Mouse (Mus musculus) spleen, adult 18-20 months (tissue): Measurements from ENCODE around the gene Megf6.
A peak's percentile ranks its signal among the peaks of the same experiment; 100 is the strongest.

Experiments used
- DNase-seq, 2 experiments: peaks; one replicate each; pipeline ENCODE4 v3.0.0; 2022; ENCODE audit warnings: mixed read lengths in 2 of 2

Gene Megf6

DNA sequence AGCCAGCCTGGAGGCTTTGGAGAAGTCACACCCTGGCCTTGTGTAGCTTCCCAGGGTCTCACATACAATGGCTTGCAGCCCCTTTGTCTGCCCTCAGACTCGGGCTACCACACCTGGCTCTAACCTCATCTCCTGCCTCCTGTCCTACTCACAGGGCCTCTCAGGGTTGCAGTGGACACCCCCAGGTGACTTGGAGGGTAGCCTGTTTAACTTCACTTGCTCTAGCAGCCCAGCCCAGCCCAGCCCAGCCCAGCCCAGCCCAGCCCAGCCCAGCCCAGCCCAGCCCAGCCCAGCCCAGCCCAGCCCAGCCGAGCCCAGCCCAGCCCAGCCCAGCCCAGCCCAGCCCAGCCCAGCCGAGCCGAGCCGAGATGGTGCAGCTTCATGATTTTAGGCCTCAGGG lies 43.5 kb downstream of the Megf6 start:
- no peak for DNase-seq

DNA sequence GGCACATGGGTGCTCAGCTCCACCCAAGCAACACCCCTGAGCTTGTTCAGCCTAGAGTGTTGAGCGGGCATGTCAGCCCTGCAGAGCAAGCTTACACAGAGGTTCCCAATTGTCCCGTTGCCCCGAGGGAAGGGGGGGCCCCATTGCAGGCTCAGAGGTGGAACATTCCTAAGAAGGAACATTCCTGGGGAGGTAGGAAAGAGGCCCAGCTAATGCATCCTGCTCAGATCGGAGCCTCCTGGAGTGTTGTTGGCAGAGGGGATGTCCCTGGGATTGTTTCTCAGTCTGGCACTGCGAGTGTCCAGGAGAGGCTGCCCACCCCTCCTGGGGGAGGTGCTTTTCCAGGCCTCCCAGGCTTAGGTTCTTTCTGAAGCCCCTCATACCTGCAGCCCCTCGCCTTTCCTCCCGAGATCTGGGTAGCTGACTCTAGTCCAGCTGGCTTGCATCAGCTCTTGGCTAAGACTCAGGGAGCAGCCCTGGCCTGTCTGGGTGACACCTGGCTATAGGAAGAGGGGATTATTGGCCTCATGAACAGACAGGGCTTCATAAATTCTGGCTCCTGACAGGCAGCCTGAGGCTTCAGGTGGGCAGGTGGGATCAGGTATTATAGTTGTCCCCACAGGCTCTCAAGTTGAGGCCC lies 47.3 kb downstream of the Megf6 start:
- DNase-seq: no peak

DNA sequence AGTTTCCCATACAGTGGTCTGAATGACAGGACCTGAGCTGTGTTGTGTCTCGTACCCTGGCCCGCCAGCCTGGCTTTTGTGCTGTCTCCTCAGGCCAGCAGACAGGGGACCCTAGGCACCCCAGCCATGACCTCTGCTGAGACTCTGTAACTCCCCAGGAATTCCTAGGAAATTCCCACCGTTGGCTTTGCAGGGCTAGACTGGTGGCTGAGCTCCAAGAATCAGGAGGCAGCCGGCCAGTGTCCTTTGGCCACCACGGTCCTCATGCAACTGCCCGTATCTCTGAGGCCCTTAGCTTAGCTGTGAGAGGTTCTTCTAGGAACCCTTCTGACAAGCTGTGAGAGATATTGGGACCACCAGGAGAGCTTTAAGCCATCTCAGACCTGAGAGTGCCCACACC lies 52.2 kb downstream of the Megf6 start:
- no peak for DNase-seq

DNA sequence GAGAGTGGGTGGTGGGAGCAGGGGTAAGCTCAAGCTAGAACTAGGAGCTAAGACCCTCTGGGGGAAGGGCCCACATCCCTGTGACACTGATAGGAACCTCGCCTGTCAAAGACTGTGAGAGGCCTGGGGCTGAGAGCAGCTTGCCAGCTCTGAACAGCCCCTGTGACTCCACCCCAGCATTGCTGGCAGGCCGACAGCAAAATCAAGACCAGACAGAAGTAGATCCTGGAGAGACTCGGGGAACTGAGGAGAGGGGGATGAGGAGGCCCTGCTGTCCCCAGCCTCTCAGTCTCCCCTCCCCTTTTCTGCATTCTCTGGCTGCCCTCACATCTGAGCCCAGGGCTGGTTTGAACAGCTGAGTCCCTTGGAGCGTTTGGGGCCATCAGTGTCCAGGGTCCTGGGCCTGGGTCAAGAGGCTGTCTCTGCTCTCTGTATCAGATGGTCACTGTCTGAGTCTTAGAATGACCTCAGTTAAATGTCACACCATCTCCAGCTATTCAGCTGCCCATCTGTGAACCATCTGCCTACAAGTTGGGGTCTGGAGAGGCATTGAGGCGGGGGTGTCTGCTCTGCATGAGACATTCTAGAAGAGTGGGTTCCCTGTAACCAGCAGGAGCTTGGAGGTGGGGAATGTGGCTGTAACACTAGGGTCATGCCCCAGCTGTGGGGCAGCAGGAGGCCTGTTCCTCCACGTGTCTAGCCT lies 53.9 kb downstream of the Megf6 start:
- no peak for DNase-seq

DNA sequence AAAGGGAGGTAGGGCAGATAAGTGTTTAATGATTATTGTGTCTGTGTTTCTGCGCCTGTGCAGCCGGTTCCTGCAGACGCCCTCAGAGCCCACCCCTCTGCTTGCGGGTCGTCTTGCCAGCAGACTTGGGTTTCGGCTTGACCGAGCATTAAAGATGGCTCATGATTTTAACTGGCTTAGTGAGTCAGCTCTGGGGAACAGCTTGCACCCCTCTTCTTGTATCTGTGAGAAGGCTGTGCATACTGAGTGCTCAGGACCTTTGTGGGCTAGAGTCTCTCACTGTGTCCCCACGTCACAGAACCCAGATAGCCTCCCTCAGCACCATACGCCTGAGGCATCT lies 54.4 kb downstream of the Megf6 start:
- no peak for DNase-seq

DNA sequence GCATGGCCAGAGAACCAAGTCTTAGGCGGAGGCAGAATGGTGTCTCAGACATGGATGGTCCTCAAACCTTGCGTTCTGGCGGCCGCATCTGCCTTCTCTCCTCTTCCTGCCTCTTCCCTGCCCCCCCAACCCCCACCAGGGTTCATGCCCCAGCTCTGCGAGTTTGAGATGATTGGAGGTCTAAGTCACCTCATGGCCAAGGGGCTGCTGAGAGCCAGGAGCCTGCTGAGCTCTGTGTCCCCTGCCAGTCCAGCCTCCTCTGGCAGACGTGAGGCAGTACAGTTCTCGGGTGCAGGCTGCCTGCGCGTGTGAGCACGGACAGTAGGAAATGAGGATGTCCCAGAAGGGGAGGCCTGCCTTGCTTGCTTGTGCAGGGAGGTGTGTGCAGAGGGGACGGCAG lies 56.1 kb downstream of the Megf6 start:
- DNase-seq: no peak

DNA sequence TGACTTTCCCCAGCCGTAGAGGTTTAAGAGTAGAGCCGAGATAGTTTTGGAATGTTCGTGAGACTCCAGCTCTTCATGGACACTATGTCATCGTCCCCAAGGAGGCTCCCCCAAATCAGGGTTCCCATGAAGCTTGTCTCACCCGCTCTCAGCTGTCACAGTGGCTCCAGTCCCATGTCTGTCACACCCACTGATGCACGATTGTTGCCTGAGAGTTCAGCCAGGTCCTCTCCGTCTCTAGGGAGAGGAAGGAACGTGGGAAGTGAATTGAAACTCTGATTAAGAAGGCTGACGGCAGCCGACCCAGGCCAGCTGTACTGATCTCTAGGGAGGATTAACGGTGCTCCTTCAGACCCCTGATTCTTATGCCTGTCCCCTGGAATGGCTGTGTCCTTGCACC lies 57.8 kb downstream of the Megf6 start:
- no peak for DNase-seq

DNA sequence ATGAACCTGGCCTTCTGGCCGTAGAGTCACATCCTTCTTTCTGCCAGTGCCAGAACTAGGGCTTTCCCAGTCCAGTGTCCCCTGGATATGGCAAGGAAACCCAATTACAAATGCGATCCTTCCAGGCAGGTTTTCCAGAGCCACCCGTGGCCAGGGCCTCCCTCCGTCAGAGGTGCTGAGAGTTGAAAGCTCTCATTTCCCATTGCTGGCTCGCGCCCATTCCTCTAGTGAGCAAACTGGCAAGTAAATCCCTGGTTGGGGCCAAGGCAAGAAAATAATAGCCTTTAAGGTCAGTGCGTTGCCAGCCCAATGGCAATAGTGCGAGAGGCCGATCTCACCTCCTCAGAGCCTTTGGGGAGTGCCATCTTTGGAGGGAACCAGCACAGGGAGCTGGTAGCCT lies 59.0 kb downstream of the Megf6 start:
- DNase-seq: no peak

DNA sequence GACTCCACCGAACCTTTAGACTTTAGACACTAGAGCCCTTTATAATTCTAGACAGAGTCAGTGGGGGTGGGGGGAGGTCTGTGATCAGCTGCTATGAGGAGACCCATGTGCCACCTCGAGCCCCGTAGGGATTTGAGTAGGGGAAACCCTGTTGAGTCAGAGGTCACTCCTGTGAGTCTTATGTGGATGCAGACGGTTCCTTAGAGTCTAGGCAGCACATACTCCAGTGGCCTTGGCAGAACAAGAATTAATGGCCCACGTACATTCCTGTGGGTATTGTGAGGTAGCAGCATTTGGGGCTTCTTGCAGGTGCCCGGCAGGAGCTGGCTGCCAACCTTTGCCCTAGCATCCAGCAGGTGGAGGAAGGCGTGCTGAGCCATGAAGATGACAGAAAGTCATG lies 60.9 kb downstream of the Megf6 start:
- DNase-seq: no peak

DNA sequence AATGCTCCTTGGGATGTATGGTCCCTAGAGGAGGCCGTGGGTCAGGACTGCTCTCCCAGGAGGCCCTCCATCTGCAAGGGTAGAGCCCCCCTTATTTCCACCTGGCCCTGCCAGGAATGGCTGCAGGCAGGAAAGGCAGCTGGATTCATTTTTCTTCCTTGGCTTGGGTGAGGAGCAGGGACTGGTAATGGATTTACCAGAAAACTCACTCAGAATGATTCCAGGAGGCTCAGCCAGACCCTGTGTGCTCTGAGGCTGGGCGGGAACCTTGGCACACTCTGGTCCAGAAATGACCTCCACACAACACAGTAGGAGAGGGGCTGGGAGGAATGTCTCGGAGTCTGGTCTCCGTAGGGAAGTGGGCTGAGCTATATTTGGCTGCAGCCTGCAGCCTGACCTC lies 61.8 kb downstream of the Megf6 start:
- no peak for DNase-seq

DNA sequence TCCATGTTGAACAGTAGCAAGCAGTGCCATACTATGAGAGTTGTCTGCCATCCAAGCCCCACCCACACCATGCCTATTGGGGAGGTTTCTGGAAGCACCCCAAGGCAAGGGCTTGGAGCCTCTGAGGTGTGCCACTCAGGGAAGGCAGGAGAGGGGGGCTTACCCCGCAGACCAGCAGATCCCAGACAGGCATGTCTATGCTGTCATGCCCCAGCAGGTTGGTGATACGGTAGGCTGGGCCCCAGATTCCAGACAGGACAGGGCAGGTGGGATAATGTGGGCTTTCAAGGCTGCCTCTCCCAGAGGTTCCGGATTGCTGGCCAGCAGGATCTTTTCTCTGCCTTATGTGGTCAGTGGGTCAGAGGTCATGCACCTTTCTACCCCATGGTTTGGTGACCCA lies 65.5 kb downstream of the Megf6 start:
- no peak for DNase-seq

DNA sequence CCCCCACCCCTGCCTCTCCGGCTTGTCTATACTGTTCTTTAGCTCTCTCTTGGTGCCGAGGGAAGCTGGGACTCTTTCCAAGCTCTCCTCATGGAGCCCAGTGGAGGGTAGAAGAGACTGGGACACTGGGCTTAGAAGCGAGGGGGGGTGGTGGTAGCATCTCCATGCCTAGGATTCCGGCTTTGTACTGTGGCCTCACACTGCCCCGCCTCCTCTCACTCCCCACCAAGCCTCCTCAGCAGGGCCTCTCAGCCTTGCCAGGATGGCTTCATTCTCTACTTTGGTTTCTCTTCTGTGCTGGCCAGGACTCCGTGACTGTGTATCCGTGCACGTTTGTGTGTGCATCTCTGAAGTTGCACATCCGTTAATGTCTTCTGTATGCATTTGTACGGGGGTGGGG lies 66.4 kb downstream of the Megf6 start:
- no peak for DNase-seq

DNA sequence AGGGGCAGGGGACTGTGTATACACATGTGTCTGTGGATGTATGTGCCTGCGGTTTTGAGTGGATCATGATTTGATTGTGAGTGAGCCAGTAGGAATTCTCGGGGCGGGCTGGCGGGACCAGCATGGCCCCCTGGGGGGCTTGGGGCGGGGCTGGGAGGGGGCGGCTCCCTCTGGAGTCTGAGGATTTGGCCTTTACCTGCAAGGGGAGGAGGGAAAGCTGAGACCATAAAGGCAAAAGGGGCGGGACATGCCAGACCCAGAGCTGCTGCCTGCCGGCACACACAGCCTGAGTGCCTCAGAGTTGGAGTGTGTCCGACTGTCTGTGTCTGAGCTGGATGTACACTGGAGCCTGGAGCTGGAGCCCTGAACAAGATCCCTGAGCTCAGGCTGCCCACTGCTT lies 66.8 kb downstream of the Megf6 start:
- no peak for DNase-seq

DNA sequence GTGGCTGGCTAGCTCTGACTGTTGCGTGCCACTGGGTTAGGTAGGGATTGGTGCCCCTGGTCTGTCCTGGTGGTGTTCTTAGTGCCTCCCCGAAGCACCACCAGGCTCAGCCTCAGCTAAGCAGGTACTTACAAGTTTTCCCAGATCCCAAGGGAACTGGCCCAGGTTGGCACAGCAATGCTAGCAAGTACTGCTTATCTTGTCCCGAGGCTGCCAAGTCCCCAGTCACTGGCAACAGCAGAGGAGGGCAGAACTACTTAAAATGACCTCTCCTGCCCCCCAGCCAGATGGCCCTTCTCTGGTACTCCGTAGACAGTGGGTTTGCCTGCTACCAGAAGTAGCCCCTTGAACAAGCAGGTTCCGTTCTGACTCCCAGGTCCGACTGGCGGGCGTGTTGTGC lies 68.7 kb downstream of the Megf6 start:
- no peak for DNase-seq

DNA sequence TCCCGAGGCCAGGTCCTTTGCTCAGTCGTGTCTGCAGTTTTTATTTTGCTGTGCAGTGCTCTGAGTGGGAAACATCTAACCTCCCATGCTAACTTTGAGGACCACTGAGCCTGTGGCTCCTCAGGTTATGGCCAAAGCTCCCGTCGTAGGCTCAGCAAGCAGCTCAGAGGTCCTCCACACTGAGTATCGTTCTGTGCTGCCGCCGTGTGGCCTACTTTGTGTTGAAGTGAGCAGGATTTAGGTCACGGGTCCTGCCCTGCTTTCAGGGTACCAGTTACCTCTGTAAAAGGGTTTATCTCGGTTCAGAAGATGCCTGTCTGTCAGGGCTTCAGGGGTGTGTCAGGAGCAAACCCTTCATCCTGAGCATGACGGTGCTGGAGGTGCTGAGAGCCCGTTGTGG lies 70.1 kb downstream of the Megf6 start:
- no peak for DNase-seq

DNA sequence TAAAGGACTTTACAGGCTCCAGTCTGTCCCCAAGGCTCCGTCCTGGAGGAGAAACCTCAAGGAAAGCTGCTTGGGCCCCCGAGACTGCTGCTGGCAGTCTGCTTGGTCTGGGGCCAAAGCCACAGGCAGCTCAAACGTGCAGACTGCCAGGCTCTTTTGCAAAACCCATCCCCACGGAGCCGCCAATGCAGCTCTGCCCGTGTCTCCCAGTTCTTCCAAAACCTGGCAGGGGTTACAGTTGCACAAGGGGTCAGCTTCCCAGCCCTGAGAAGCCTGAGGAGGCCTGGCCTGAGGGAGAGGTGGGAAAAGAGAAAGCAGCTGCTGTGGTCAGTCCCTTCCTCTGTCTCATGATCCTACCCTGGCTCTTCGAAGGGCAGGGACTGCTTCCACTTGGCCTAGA lies 74.8 kb downstream of the Megf6 start:
- no peak for DNase-seq

DNA sequence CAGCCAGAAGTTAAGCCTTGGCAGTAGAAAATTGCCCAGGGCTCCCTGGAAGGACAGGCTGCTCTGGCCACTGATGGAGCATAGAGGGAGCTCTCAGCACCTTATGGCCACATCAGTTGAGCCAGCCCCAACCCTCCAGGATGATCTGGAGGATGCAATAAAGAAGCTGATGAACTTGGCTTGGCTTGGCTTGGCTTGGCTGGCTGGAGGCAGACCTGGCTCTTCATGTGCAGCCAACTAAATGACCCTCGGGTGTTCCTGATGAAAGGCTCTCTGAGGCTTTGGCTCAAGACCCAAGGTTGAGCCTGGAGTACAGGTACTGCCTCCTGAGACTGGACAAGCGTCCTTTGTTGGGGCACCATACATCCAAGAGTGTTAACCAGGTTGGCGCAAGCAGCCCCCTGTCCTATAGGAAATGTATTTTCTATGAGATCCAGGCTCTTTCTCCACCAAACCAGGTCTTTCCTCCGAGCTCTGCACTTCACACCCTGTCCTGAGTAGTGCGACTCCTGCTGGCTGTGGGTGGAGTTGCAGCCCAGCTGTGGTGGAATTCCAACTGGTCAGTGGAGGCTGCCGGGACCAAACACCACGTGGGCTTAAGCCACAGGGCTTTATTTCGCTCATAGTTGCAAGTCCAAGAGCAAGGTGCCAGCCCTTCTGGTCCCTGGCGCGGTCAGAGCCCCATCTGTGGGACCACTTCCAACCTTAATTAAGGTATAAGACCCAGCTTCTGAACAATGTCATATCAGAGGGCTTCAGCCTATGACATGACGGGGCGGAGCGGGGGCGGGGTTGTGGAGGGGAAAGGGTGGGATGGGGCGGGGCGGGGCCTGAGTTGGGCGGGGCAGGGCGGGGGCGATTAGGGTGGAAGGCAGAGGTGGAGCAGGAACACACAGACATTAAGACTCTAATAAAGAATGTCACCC lies 75.8 kb downstream of the Megf6 start:
- peak in 1 of 2 experiments; percentile 54 for DNase-seq

DNA sequence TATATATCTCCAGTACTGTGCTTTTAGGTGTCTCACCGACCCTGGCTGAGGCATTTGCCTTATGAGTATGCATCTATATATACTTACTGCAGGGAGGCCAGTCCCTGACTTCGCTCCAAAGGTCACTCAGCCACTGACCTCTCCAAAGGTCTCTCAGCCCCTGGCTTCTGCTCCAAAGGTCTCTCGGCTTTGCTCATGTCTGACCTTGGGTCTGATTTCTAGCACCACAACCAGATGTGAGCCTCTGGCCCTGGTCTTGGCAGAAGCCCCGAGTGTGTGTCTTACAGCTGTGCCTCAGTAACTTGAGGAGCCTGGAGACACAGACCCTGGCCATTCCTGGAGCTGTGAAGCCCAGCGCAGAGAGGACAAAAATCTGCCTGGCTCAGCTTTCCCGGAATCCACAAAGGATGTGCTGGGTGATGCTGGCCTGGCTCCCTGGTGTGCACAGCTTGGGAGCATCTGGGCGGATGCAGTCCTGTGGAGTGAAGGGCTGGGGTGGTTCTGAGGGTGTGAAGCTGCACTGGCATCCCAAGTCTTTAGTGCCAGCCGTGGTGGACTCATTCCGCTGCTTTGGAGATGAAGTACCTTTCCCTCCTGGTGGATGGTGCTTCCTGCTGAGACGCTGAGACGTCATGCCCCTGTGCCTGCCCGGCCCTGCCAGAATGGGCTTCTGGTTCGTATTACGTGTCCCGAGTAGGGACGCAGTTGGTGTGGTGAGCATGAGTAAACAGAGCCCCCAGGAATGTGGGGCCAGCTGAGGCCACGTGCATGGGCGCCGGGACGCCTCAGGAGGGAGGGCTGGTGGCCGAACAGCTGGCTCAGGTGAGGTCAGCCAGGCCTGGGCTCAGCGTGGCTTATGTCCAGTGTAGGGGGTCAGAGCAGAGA lies 76.9 kb downstream of the Megf6 start:
- no peak for DNase-seq

DNA sequence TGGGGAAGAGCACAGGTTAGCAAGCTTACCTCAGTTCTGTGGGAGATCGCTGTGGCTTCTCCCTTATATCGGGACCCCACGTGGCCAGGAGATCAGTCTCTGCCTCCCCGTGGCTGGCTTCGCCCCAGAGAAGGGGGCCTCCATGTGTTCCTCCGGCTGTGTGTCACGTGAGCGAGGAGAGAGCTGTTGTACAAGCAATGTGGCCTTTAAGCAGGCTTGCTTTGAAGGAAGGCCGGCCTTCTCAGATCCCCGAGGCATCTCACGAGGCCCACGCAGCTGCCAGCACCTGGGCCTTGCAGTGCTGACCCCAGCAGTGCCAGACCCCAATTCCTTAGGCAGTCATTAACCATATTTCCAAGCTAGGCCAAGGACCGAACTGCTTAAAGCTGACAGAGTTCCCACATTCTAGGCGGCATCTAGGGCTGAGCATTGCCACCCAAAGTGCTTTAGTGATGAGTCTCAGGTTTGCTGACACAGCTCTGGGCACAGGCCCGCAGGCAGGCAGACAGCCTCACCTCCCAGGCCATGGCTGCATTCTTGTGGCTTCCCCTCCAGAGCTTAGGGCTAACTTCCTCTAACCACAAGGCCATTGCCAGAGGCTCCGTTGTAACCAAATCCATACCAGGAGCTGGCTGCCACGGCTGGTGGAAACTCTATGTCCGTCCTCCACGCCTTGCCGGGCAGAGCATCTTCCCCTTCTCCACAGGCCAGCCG lies 77.7 kb downstream of the Megf6 start:
- DNase-seq: no peak

DNA sequence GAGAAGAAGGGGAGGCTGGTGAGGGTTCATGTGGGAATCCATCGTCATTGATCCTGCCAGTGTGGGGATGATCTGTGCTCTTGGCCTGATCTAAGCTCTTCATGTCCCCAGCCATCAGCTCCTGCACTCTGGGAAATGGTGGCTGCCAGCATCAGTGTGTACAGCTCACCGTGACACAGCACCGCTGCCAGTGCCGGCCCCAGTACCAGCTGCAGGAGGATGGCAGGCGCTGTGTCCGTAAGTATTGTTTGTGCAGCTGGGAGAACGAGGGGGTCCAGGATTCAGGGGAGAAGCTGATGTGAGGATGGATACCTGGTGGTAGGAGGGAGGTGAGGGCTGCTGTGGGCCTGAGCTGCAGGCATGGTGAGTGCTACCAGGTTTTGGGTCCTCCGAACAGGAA lies 78.8 kb downstream of the Megf6 start:
- no peak for DNase-seq

DNA sequence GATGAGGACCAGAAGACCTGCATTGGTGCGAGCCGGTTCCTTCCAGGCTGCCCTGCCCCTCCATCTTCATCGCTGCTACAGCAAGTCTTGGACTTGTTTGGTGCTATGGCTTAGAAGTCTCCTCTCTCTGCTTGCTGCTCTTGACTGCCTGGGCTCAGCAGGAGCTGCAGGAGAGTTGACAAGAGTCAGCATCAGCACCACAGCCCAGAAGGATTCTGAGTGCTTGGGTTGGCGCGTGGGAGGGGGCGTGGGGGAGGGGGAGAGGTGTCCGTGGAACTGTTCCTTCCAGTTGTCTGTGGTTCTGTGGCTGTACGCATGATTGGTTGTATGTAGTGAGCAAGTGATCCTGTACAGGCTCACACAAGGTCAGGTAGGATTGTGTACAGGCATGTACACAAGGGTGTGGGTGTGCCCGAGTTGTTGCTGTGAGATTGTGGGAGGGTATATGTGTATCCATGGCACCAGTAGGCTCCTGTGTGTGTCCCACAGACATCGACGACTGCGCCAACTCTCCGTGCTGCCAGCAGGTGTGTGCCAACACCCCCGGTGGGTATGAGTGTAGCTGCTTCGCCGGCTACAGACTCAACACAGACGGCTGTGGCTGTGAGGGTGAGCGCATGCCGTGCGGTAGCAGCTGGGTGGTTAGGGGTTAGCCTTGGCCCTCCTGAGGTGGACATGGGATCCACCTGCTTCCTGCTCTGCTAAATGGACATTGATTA lies 82.2 kb downstream of the Megf6 start:
- no peak for DNase-seq

DNA sequence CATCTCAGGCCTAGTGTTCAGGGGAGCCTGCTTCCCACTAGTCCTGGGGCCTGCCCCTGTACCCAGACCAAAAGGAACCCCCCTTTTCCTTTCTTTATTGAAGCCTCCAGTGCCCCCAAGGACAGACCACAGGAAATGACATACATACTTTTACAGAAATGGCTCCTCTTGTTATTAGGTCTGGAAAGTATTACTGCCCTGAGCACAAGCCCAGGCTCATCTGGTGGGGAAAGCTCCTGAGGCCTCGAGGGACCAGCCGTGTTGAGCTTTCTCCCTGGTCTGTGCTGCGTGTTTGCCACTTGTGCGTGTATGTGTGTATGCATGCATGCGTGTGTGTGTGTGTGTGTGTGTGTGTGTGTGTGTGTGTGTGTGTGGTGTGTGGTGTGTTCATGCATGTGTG lies 90.2 kb downstream of the Megf6 start:
- no peak for DNase-seq
